Mouse (Mus musculus) adrenal gland, adult 8-10 months (tissue): ENCODE data around the gene Spata22. TPM values are rescaled to one million over a fixed set of nuclear protein-coding genes. Genes with fewer than 3 reads are reported as not detected.

Source experiments
- total RNA-seq, 4 experiments: library from RNA; stranded (reverse); gene quantifications; 2 replicates each; pipeline ENCODE4 v1.2.4; 2022

The Spata22 gene
- total RNA-seq, 4 experiments from 2014 or later = 0.38 to 0.67 (median 0.52) TPM; not detected in 1

Other genes with a start within 250 kb of the Spata22 start
- gene Itgae, start 239.2 kb upstream of the Spata22 start, total RNA-seq = under 1 TPM; 0.49 to 0.91 (median 0.60) TPM
- gene Haspin, start 191.4 kb upstream of the Spata22 start, total RNA-seq = under 1 TPM; 0.26 to 0.71 (median 0.49) TPM
- 1 to 10 TPM; 2.2 to 5.2 (median 2.6) TPM for gene P2rx5, start 169.3 kb upstream of the Spata22 start, total RNA-seq
- gene Emc6, start 152.7 kb upstream of the Spata22 start, total RNA-seq = 10 to 100 TPM; 47.4 to 77.6 (median 63.9) TPM
- gene Tax1bp3, start 152.7 kb upstream of the Spata22 start, total RNA-seq = 100 to 1,000 TPM in 1 of 4 experiments, 10 to 100 TPM in 3; 61.0 to 105 (median 84.6) TPM
- 10 to 100 TPM; 15.3 to 26.2 (median 20.2) TPM for gene Ctns, start 130.7 kb upstream of the Spata22 start, total RNA-seq
- 10 to 100 TPM; 12.0 to 19.3 (median 14.2) TPM for gene Shpk, start 130.3 kb upstream of the Spata22 start, total RNA-seq
- gene Trpv1, start 95.4 kb upstream of the Spata22 start, total RNA-seq = under 1 TPM in 2 of 4 experiments, not detected in 2; 0.20 to 0.81 TPM
- gene Trpv3, start 62.4 kb upstream of the Spata22 start, total RNA-seq = under 1 TPM; 0.08 to 0.15 (median 0.14) TPM
- gene Aspa, start 145 bp upstream of the Spata22 start, total RNA-seq = 10 to 100 TPM in 1 of 4 experiments, 1 to 10 TPM in 3; 5.7 to 12.9 (median 7.3) TPM
- gene Gm49340, start within 50 bp of the Spata22 start, total RNA-seq = not detected
- not detected for gene Olfr20, start 21.0 kb downstream of the Spata22 start, total RNA-seq
- gene Olfr376, start 41.5 kb downstream of the Spata22 start, total RNA-seq = not detected
- not detected for gene Olfr1, start 69.9 kb downstream of the Spata22 start, total RNA-seq
- gene Olfr378, start 98.7 kb downstream of the Spata22 start, total RNA-seq = not detected
- not detected for gene Olfr380, start 127.8 kb downstream of the Spata22 start, total RNA-seq
- gene Olfr381, start 161.9 kb downstream of the Spata22 start, total RNA-seq = not detected
- gene Olfr382, start 187.5 kb downstream of the Spata22 start, total RNA-seq = not detected